Mouse (Mus musculus): ENCODE data around the gene Cfap206.

Cfap206 gene

DNA sequence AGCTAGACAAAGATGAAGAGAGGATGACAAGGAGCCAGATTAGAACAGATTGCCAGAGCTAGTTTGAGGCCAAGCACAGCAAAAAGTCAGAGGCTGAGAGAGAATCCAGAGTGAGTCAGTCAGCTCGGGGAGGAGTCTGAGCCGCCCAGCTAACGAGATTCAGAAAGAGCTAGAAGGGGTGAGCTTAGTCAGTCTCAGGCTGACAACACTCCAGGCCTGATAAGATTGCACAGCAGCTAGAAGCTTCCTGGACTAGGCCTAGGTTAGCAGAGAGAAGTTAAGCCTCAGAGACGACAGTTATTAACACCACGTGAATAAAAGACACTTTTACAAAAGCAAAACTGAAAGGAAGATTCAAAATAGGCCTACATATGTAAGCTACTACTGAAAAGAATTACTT lies 62.1 kb downstream of the Cfap206 start:
- no peak for DNase-seq (ENCODE audit: low spot score)

- no peak for DNase-seq (ENCODE audit: low spot score)
Measured at GRCm38 (mm10) chr4:34661927-34662326, 68.1 kb downstream of the Cfap206 start.

DNA sequence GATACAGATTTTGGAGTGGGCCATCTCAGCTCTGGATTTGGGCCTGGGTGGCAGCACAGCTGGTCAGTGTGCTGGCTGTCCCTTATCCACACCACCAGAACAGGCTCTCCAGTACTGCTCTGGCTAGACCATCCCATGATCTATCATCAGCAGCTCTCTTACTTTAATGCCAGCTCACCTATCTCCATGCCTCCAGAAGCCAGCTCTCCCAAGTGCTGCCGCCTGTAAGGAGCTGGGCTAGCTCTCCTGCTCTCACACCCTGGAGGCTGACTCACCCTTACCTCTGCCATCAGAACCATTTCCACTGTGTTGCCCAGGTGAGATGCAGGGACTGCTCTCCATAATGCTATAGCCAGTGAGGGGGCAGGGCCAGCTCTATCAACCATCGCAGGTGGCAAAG lies 68.5 kb downstream of the Cfap206 start:
- no peak for DNase-seq (ENCODE audit: low spot score)

GRCm38 (mm10) chr4:34659012-34659411 lies 71.0 kb downstream of the Cfap206 start:
- no peak for DNase-seq (ENCODE audit: low spot score)

GRCm38 (mm10) chr4:34656101-34656500 lies 73.9 kb downstream of the Cfap206 start:
- DNase-seq (ENCODE audit: low spot score), result no peak

DNA sequence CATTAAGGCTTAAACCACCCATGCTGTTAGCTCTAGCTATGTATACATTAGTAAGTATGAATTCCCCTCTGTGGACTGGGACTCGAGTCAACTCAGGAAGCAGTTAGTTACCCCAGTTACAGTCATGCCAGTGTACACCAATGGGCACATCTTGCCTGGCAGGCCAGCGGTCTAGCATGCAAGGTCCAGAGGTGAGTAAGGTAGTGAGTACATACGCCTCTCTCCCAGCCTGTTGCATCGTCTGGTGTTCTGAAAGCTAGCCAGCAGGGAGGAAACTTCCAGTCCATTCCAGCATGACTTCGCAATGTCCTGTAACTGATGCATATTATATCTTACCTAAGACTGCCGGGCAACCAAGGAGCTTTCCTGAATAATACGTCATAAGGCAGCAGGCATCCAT lies 76.8 kb downstream of the Cfap206 start:
- DNase-seq (ENCODE audit: low spot score), result no peak

GRCm38 (mm10) chr4:34644779-34645178 lies 85.2 kb downstream of the Cfap206 start:
- DNase-seq (ENCODE audit: low spot score), result no peak

DNA sequence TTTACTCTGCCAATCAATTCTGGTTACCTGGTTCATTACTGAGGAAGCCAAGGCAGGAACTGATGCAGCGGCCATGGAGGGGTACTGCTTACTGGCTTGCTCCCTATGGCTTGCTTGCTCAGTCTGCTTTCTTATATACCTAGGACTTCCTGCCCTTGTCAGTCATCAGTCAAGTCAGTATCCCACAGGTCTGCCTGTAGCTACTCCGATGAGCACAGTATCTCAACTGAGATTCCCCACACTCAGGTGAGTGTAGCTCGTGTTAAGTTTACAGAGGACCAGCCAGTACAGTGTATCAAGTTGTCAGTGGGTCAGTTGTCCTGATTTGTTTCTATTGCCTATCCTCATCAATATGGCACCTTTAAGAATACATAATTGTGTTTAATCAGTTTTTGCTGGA lies 89.3 kb downstream of the Cfap206 start:
- DNase-seq (ENCODE audit: low spot score), result no peak

DNA sequence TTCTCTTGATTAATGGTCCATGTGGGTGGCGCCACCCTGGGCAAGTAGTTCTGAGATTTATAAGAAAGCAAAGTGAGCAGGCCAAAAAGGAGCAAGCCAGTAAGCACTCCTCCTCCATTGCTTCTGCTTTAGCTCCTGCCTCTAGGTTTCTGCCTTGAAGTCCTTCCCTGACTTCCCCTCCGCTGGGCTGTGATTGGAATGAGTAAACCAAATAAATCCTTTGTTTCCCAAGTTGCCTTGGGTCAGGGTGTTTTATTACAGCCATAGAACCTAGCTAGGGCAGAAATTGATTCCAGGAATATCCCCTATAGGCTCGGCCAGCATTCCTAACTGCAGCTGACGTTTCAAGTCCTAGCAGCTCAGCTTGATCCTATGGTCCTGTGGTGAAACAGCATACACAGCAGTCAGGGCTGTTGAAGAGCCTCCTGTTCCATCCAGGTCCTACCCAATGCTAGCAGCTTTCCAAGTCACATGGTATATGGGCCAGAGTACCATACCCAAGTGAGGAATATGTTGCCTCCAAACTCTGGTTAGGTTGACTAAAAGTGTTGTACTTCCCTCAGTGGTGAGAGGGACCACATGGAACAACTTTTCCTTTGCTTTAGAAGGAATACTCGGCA lies 90.2 kb downstream of the Cfap206 start:
- no peak for DNase-seq (ENCODE audit: low spot score)

Data from testis, postnatal 14 days (tissue).